Mouse (Mus musculus): ENCODE measurements around the gene Pdcl2.

Pdcl2 gene

GRCm38 (mm10) chr5:76303379-76303744 is 27.6 kb downstream of the Pdcl2 start:
- no peak for DNase-seq

GRCm38 (mm10) chr5:76302009-76302408 is 28.9 kb downstream of the Pdcl2 start:
- DNase-seq = no peak

- peak; percentile 54 for DNase-seq
These were observed 41.7 kb downstream of the Pdcl2 start for GRCm38 (mm10) chr5:76289234-76289691.

DNA sequence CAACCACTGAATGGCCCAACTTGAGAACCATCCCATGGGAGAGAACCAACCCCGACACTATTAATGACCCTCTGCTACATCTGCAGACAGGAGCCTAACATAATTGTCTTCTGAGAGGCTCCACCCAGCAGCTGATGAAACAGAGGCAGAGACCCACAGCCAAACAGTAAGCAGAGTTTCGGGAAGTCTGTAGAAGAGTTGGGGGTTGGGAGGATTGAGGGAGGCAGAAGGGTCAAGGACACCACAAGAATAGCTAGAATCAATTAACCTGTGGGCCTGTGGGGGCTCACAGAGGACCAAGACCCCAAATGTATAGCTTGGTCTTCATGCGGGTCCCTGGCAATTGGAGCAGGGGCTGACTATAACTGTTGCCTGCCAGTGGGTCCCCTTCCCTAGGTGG is 42.7 kb downstream of the Pdcl2 start:
- no peak for DNase-seq

- DNase-seq = no peak
These were observed 43.9 kb downstream of the Pdcl2 start for GRCm38 (mm10) chr5:76287062-76287461.

DNA sequence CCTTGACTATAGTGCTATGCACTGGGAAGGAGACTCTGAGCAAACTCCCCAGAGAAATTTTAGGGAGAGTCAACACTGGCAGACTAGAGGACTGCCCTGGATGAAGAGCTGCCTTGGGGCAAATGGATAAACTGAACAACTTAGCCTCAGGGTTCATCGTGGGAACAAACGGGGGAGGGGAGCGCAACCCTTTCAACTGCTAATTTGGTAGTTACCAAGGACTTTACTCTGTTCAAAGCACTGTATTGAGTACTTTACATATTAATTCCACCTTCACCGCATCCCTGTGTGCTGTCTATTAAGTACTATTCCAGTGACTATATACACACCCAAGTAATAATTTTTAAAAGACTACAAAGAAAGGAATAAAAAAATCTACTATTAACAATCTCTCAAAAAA is 45.3 kb downstream of the Pdcl2 start:
- DNase-seq = no peak

GRCm38 (mm10) chr5:76283890-76284289 is 47.1 kb downstream of the Pdcl2 start:
- DNase-seq = no peak

DNA sequence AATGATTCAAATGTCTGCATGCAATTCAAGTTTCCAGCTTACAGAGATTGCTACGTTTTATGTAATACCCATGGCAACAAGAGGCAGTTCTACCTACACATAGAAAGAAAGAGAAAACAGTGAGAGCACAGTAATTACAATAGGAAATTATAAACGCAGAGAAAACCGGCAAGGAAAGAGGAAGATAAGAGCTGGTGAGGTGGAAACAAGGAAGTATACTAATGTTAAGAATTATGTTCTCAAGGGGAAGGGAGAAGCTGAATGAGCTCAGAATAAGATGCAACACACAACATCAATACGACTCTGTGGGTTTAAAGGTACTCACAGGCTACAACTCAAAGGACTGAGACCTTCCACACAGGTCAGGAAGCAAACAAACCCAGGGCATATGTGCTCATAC is 56.0 kb downstream of the Pdcl2 start:
- DNase-seq = no peak
